Mouse (Mus musculus) ovary, adult 18-20 months (tissue): ENCODE results near the gene Lmbrd1.
"Not testable (repeated sequence)": the region's sequence is repeated elsewhere in the genome, so short reads cannot be mapped to it uniquely, and the experiment has no call there.

Experiments
- DNase-seq: peaks from one replicate; pipeline ENCODE4 v3.0.0; 2022; ENCODE audit warnings: low spot score, mixed read lengths

Lmbrd1 gene

DNA sequence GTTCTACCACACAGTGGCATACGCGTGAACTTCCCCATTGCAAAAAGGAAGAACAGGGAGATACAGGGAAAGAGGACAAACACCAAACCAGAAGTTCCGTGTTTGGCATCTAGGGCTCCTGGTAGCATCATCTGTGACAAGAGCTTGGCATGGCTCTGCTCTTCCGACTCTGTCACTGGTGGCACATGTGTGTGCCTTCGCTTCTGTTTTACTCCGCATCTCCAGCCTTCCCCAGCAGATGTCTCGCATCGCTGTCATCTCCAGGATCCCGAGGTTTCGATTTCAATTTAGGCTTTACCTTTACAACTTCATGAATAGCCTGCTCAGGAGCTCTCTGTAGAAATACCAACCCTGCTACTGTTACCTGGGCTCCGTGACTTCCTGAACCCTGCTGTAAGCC lies 51.4 kb downstream of the Lmbrd1 start:
- no peak for DNase-seq

DNA sequence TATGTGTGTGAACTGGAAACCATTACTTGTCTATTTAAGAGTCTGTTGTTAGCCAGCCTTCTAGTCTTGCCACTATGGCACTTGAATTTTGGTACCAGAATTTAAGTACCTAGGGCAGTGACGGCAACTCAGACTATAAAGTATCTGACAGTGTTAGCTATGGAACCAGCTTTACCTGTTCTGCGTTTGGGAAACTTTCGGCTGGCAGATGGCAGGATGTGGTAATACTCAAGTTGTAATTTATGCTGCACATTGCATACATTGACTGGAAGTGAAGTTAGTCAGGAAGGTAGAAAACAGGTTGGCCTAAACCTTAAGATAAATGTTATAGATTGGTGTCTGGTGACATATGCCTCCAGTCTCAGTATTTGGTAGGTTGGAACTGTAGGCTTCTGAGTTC lies 53.9 kb downstream of the Lmbrd1 start:
- no peak for DNase-seq

DNA sequence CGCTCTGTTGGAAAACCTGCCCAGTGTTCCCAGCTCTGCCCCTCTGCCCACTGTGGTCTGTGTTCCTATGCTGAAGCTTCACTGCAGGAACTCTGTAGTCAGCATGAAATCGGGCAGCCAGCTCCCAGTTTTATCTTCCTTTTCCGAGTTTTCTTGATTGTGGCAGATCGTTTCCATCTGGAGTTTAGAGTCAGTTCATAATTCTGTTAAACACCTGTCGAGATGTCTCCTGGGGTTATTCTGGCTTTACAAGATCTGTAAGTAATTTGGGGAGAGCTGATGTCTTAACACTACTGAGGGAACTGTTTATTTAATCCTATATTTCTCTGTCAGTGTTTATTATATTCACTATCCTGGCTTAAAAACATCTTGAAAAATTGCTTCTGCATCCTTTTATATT lies 56.4 kb downstream of the Lmbrd1 start:
- DNase-seq = no peak

DNA sequence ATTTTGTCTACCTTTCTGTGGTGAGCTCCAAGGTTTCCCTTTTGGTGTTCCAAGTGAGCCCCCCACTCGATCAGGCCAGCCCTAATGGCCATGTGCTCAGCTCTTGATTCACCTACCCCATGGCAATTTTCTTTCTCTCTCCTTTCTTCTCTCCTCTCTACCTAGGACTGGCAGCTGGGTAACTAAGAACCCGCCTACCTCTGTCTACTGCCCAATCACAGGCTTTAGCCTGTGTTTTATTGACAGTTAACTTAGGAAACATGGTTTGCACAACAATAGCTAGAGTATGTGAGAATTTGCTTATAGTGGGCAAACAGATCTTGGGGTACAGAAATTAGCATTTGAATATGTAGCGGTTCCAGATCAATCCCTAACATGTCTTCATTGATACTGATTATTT lies 62.5 kb downstream of the Lmbrd1 start:
- DNase-seq = no peak

DNA sequence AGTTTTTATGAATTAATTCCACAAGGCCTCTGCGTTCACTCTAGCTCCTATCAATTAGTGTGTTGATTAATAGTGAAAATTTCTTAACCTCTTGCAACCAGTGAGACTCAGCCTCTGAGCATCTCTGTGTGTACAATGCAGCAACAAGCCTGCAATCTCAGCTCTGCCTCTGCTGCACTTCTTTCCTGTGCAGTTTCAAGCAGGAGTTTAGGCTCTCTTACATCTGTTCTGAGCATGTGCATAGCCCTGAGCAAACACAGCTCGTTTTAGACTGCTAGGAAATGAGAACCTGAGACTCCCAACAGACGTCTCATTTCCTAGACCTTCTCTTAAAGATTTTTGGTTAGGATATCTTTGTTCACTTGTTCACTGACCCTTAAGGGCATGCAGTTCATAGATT lies 63.1 kb downstream of the Lmbrd1 start:
- DNase-seq = no peak

DNA sequence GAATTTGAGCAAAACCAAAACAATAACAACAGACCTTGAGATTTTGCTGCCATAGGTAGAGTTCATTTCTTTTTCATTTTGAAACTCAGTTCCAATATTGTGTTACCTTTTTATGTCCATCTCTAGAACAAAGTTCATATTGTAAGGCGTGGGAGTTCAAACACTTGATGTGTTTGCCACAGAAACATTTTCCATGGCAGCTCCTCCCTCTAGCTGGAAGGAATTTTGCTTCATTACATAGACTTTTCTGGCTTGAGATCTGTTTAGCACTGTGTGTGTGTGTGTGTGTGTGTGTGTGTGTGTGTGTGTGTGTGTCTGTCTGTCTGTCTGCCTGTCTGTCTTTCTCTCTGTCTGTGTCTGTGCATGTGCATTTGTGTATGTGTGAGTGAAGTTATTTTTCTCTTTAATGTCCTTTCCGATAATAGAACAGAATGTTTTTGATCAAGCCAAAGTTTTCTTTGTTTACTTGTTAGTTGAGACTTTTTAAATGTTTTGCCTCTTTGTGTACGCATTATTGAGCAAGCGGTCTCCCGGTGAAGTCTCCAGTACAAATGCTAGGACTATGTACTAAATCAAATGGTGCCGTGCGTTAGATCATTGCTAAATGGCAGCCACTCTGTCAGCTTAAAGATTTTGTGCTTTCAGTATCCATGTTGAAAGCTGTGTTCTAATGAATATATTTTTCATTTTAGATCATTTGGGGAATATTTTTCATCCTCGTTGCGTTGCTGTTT lies 64.9 kb downstream of the Lmbrd1 start:
- no peak for DNase-seq

DNA sequence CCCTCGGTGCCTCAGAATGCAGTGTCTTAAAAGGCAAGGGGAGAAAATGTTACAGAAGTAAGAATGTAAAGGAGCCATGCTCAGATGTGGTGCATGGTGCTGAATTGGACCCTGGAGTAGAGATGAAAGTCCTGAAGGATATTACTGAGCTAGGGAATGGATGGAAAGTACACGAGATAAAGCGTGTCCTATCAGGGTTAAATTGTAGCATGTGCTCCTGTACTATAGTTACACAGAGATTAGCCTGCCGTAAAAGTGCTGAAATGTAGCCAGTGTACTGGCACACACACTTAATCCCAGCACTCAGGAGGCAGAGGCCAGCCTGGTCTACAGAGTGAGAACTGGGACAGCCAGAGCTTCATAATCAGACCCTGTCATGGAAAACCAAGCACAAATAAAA lies 74.3 kb downstream of the Lmbrd1 start:
- no peak for DNase-seq

DNA sequence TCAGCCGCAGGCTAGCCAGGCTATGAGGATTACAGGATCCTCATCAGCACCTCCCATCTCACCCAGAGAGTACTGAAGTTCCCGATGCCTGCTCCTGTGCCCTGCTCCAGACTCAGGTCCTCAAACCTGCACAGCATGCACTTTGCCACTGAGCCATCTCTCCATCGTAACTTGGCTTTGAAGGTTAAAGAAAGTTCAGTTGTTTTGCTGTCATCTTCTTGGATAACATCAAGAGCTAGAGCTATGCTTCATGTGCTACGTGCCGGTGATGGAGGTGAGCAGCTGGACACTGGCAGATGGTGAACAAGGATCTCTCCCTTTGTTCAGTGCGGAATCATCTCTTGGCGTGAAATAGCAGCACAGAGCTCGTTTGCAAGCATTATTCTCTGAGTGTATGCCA lies 80.1 kb downstream of the Lmbrd1 start:
- no peak for DNase-seq

DNA sequence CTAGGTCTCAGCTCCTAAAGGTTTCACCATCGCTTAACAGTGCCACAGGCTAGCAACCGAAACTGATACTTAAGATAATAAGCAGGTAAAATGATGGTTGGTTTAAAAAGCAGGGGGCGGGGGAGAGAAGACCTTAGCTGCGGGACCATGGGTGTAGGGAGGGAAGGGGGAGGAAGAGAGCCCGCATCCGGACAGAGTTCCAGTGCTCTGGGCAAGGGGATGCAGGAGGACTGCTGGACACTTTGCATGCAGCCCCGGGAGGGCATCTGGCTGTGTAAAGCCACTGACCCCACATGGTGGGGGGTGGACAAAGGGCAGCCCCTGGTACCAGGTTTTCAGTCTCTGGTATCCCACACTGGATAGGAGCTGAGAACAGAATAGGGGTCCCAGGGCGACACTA lies 88.0 kb downstream of the Lmbrd1 start:
- no peak for DNase-seq

DNA sequence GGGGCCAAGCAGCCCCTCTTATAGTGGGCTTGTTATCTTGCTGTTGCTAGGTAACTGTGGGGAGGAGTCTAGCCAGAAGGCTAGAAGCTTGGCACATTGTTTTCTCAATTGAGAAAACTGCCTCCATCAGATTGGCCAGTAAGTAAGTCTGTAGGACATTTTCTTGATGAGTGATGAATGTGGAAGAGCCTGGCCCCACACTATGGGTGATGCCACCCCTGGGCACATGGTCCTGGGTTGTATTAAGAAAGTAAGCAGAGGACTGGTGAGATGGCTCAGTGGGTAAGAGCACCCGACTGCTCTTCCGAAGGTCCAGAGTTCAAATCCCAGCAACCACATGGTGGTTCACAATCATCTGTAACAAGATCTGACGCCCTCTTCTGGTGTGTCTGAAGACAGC lies 88.8 kb downstream of the Lmbrd1 start:
- DNase-seq = not testable (repeated sequence)

DNA sequence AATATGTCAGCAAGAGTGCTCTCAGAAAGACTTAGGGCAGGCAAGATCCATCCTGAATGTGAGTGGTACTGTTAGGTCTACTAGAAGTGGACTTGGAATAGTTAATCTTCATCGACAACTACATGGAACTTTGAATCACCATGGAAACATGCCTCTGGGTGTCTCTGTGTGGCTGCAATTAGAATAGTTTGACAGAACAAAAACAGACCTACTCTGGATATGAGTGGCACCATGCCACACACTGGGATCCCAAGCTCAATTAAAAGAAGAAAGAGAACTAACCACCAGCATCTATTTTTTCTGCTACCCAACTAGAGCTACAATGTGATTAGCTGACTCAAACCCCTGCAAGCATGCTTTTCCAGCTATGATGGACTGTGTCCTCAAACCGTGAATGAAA lies 95.2 kb downstream of the Lmbrd1 start:
- no peak for DNase-seq

DNA sequence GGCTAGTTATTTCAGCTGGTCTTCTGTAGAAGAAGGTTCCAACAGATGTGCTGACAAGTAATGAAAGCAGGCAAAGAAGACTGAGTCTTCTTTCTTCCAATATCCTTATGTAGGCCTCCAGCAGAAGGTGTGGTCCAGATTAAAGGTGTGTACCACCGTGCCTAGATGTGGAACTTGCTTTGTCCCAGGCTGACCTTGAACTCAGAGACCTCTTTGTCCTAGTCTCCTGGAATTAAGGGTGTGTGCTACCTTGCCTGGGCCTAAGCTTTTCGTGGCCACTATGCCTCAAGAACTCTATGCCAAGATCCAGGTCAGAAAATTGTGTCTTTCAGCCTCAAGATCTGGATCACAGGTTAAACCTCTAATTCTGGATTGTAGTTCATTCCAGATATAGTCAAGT lies 98.1 kb downstream of the Lmbrd1 start:
- DNase-seq = no peak

DNA sequence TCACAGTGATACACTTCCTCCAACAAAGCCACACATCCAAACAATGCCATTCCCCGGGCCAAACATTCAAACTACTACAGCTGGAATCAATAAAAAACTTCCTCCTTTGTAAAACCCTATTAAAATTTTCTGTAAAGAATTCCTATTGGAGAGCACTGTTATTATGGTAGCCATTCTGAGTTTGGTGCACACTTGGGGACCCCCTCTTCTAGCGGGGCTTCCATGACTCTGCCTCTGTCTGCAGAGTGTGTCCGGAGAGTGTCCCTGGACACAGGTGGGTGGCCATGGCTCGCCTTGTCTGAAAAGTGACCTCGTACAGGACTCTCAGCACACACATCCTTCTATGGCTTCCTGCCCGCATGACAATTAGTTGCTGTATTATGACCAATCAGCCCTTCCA lies 114.7 kb downstream of the Lmbrd1 start:
- DNase-seq = no peak

DNA sequence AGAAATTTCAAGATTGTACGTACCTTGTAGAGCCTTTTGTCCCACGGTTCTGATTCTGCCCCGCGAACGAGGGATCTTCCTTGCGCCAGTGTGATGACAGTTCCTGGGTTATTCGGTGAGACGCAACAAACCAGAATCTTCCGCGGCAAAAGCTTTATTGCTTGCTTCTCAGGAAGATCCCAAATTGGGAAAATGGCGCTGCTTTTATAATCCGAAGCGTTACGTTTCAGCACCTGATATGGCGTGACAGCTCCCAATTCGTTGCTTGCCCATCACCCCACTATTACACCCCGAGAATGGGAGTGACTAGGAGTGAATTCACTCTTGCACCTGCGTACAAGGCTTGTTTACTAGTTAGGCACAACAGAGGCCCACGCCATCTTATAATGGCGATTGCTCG lies 129.5 kb downstream of the Lmbrd1 start:
- not testable (repeated sequence) for DNase-seq
